Mouse (Mus musculus): ENCODE data around the gene Wdr59. TPM values are rescaled to one million over a fixed set of nuclear protein-coding genes. Genes with fewer than 3 reads are reported as not detected.

The Wdr59 gene
- polyA plus RNA-seq, 1 experiment from 2014 or later: 8.0 TPM

DNA sequence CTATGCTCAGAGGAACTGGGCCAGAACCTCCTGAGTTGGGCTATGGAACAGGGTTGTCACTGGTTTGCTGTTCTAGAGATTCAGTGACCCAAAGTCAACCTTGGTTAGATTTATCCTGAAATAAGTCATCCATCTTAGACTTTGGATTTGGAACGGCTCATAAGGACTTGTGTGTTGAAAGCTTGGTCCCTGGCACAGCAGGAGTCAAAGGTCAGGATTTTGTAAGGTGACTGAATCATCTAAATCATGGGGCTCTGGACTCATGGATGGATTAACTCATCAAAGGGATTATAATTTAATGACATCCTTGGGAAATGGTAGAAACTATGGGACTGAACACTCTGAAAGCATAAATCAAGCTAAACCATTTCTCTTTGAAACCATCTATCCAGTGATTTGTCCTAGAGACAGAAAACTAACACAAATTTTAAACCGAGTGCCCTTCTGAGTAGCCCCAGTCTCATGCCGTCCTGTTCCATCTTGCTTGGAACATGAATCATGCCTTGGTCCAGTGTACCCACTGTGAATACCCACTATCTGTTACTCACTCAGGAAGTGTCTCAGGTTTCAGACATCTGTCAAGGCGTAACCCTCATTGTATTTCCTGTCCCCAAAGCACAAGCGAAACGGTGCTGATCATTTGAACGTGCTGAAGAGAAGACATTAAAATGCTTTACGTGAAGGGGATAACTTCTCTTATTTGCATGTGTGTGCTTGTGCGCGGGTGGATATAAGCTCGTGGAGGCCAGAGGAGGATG lies 86.6 kb downstream of the Wdr59 start:
- ATAC-seq (ENCODE audit: low FRiP score): no peak
- no peaks in the 10 kb centered on the region for H3K27me3 ChIP-seq (replicated peaks)
- H3K4me1 ChIP-seq: no peaks in the 10 kb centered on the region
- no peak overlapping the region for H3K4me2 ChIP-seq
- WGBS: 61% methylated on average over 11 of the region's 11 CpGs
- no peaks in the 10 kb centered on the region for H3K9me3 ChIP-seq (replicated peaks)
- H3K27ac ChIP-seq (replicated peaks): no peak overlapping the region
- no peak overlapping the region for H3K9ac ChIP-seq (replicated peaks)
- H3K36me3 ChIP-seq: no peaks in the 10 kb centered on the region
- H3K4me3 ChIP-seq (replicated peaks): no peak overlapping the region

DNA sequence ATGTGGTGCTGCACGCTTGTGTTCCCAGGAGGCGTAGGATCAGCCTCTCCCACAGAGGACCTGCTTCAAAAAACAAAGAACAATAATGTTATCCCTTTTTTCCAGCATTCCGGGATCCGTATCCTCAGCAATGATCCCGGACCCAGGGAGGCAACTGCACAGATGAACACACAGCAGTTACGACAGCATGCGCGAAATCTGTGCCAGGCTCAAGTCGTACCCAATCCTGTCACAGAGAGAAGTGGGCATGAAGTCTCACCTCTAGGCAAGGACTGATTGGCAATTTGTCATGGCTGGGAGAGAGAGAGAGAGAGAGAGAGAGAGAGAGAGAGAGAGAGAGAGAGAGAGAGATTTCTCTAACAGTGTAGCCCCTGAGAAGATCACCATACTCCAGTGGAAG lies 97.2 kb downstream of the Wdr59 start:
- no peaks in the 10 kb centered on the region for H3K36me3 ChIP-seq
- H3K27me3 ChIP-seq (replicated peaks): no peaks in the 10 kb centered on the region
- H3K4me3 ChIP-seq (replicated peaks): no peak overlapping the region
- 83% methylated on average over 9 of the region's 9 CpGs for WGBS
- H3K4me2 ChIP-seq: no peak overlapping the region
- H3K9ac ChIP-seq (replicated peaks): no peak overlapping the region
- ATAC-seq (ENCODE audit: low FRiP score): no peak
- H3K9me3 ChIP-seq (replicated peaks): no peaks in the 10 kb centered on the region
- no peak overlapping the region for H3K27ac ChIP-seq (replicated peaks)
- no peaks in the 10 kb centered on the region for H3K4me1 ChIP-seq

DNA sequence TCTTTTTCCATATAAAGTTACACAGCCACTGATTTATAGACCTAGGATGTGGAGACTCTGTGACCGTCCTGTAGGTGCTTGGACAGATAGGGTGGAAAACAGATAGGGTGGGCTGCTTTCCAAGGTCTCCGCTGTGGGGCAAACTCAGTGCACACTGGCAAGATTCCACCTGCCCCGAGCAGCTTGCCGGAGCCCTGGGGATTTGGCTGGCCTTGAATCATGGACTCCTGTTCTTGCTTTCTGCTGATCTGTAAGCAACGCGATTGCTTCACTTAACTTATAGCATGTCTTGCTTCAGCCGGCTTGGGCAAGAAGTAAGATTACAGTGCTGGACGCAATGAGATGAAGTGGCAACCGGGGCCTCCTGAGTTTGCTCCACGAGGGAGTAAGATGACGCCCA lies 97.7 kb downstream of the Wdr59 start:
- 83% methylated on average over 11 of the region's 11 CpGs for WGBS
- no peak for ATAC-seq (ENCODE audit: low FRiP score)
- no peaks in the 10 kb centered on the region for H3K36me3 ChIP-seq
- H3K4me3 ChIP-seq (replicated peaks): no peak overlapping the region
- no peaks in the 10 kb centered on the region for H3K27me3 ChIP-seq (replicated peaks)
- no peak overlapping the region for H3K9ac ChIP-seq (replicated peaks)
- no peak overlapping the region for H3K4me2 ChIP-seq
- no peaks in the 10 kb centered on the region for H3K4me1 ChIP-seq
- no peak overlapping the region for H3K27ac ChIP-seq (replicated peaks)
- no peaks in the 10 kb centered on the region for H3K9me3 ChIP-seq (replicated peaks)

DNA sequence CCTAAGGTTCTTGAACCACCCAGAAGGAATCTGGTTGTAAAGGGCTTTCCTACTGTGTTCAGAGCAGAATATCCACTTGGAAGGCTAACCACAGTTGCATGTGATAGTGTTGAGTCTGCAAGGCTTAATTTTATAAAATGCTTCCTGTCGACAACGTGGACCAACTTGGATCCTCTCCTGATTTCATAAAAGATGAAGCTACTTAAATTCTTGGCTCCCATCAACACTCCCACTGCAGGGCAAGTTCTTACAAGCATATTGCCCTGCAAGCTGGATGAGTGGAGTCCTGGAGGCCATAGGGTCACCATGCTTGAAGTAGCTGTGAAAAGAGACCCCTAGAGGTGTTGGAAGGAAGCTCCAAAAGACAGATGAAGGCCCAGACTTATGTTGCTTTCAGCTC lies 99.3 kb downstream of the Wdr59 start:
- no peak overlapping the region for H3K4me3 ChIP-seq (replicated peaks)
- H3K4me1 ChIP-seq: no peaks in the 10 kb centered on the region
- H3K36me3 ChIP-seq: no peaks in the 10 kb centered on the region
- H3K9me3 ChIP-seq (replicated peaks): no peaks in the 10 kb centered on the region
- no peak overlapping the region for H3K9ac ChIP-seq (replicated peaks)
- 87% methylated on average over 2 of the region's 2 CpGs for WGBS
- no peak overlapping the region for H3K27ac ChIP-seq (replicated peaks)
- no peak for ATAC-seq (ENCODE audit: low FRiP score)
- no peak overlapping the region for H3K4me2 ChIP-seq
- H3K27me3 ChIP-seq (replicated peaks): no peaks in the 10 kb centered on the region

DNA sequence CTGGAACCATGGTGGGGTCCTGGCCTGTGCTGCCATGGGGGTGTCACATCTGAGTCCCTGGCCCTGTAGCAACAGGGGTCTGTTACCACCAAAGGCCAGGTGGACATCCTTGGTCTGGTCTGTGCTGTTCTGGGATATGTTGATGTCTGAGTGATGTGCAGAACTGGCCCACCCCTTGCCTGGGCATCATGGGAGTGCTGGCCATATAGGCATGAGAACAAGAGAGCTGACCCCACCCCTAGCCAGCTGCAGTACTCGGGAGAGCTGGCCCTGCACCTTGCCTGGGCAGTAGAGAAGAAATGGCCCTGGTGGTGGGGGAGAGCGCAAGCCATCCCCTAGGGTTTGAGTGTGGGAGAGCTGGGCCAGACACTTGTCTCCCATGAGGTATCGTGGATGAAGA lies 102.7 kb downstream of the Wdr59 start:
- Histone ChIP-seq H3K27me3 (replicated peaks) (no peaks in the 10 kb centered on the region), H3K4me1 (no peaks in the 10 kb centered on the region), H3K27ac (replicated peaks) (no peak overlapping the region), H3K9ac (replicated peaks) (no peak overlapping the region), H3K9me3 (replicated peaks) (no peaks in the 10 kb centered on the region), H3K4me2 (no peak overlapping the region), H3K4me3 (replicated peaks) (no peak overlapping the region), H3K36me3 (no peaks in the 10 kb centered on the region)
- no peak for ATAC-seq (ENCODE audit: low FRiP score)
- 78% methylated on average over 3 of the region's 3 CpGs for WGBS

DNA sequence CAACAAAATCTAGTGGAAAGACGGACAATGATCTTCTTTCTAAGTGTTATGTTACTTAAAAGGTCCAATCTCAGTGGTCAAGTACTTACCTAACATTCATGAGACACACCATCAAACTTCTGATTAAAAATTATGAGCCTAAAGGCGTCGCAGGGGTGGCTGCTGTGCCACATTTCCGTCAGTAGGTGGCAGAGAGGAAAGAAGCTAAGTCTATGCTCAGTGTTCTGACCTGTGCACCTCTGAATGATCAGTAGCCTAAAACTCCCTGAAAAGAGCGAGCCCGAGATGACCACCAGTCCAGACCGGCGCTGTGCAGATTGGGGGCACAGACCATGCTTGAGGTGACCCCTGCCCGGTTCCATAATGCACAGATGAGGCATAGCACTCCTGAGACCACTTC lies 103.3 kb downstream of the Wdr59 start:
- no peak overlapping the region for H3K4me3 ChIP-seq (replicated peaks)
- no peak for ATAC-seq (ENCODE audit: low FRiP score)
- H3K36me3 ChIP-seq: no peaks in the 10 kb centered on the region
- WGBS: 34% methylated on average over 9 of the region's 9 CpGs
- no peak overlapping the region for H3K27ac ChIP-seq (replicated peaks)
- no peaks in the 10 kb centered on the region for H3K27me3 ChIP-seq (replicated peaks)
- no peaks in the 10 kb centered on the region for H3K9me3 ChIP-seq (replicated peaks)
- no peak overlapping the region for H3K4me2 ChIP-seq
- H3K9ac ChIP-seq (replicated peaks): no peak overlapping the region
- H3K4me1 ChIP-seq: no peaks in the 10 kb centered on the region

DNA sequence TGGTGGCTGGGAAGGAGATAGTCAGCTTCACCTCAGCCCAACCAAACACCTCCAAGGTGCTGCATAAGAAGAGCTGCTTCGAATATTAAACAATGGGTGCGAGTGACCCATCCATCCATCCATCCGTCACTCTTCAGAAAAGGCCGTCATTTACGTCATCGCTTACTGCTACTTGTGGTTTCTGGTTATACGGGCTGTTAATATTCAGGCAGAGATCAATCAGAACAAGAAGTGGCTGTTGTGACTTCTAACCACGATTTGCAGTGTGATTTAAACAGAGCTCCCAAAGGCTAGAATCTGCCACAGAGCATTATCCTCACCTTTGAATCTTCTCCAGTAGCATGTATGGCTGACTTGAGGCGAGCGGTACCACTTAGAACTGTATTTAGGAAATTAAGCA lies 104.7 kb downstream of the Wdr59 start:
- 86% methylated on average over 10 of the region's 10 CpGs for WGBS
- H3K9ac ChIP-seq (replicated peaks): no peak overlapping the region
- H3K36me3 ChIP-seq: no peaks in the 10 kb centered on the region
- ATAC-seq (ENCODE audit: low FRiP score): no peak
- no peaks in the 10 kb centered on the region for H3K27me3 ChIP-seq (replicated peaks)
- no peak overlapping the region for H3K27ac ChIP-seq (replicated peaks)
- no peaks in the 10 kb centered on the region for H3K9me3 ChIP-seq (replicated peaks)
- H3K4me1 ChIP-seq: no peaks in the 10 kb centered on the region
- H3K4me2 ChIP-seq: no peak overlapping the region
- H3K4me3 ChIP-seq (replicated peaks): no peak overlapping the region

DNA sequence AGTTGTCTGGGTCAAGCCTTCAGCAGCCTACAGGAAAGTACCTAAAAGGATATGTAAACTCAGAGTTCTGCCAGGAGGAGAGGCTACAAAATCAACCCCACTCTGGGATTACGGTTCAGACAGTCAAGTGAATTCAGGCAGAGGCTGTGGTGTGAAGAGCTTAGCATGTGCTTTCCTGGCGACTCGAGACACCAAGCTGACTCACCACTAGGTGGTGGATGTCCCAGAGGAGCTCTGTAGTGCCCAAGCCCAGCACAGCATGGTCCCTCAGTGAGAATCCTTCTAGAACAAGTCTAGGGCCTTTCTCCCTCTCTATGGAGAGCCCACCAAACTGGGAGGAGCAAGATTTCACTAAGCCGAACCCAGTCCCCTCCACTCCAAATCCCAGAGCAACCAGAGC lies 118.5 kb downstream of the Wdr59 start:
- Histone ChIP-seq H3K9me3 (replicated peaks) (no peaks in the 10 kb centered on the region), H3K4me1 (no peaks in the 10 kb centered on the region), H3K27me3 (replicated peaks) (no peaks in the 10 kb centered on the region), H3K27ac (replicated peaks) (no peak overlapping the region), H3K36me3 (no peaks in the 10 kb centered on the region), H3K9ac (replicated peaks) (no peak overlapping the region), H3K4me3 (replicated peaks) (no peak overlapping the region), H3K4me2 (no peak overlapping the region)
- 58% methylated on average over 4 of the region's 4 CpGs for WGBS
- ATAC-seq (ENCODE audit: low FRiP score): no peak

Small RNA genes lying within 50 kb of the gene (microRNA-seq; reads per million reads assigned to microRNA genes)
- not detected for gene Mir1957b

Other genes with a start within 250 kb of the Wdr59 start
- 18.9 and 28.6 TPM in 2 replicates for gene Rfwd3, start 221.9 kb downstream of the Wdr59 start, polyA plus RNA-seq (2015; fragmentation: Nextera tagmentation; extraction: Ambion mirVana)
- 0.29 and 1.1 TPM in 2 replicates for gene Mlkl, start 183.9 kb downstream of the Wdr59 start, polyA plus RNA-seq (2015; fragmentation: Nextera tagmentation; extraction: Ambion mirVana)
- 0.69 and 0.86 TPM in 2 replicates for gene Fa2h, start 128.3 kb downstream of the Wdr59 start, polyA plus RNA-seq (2015; fragmentation: Nextera tagmentation; extraction: Ambion mirVana)
- gene Znrf1, start 14.0 kb upstream of the Wdr59 start, polyA plus RNA-seq (2015; fragmentation: Nextera tagmentation; extraction: Ambion mirVana): 80.3 and 93.3 TPM in 2 replicates
- gene Ldhd, start 108.3 kb upstream of the Wdr59 start, polyA plus RNA-seq (2015; fragmentation: Nextera tagmentation; extraction: Ambion mirVana): 0.93 and 1.5 TPM in 2 replicates
- gene Zfp1, start 121.3 kb upstream of the Wdr59 start, polyA plus RNA-seq (2015; fragmentation: Nextera tagmentation; extraction: Ambion mirVana): 26.9 TPM in 2 replicates
- gene Ctrb1, start 168.9 kb upstream of the Wdr59 start, polyA plus RNA-seq (2015; fragmentation: Nextera tagmentation; extraction: Ambion mirVana): 25.6 TPM in 1 of 2 replicates, not detected in the other
- gene Bcar1, start 221.7 kb upstream of the Wdr59 start, polyA plus RNA-seq (2015; fragmentation: Nextera tagmentation; extraction: Ambion mirVana): 41.5 and 42.8 TPM in 2 replicates

All from neural tube, embryonic 15.5 days (tissue).